Mouse (Mus musculus) limb, embryonic 11.5 days (tissue): ENCODE measurements around the gene Cr2. TPM values are rescaled to one million over a fixed set of nuclear protein-coding genes. Genes with fewer than 3 reads are reported as not detected.

Experiments used
- ATAC-seq: fragments of 200-750 bp; cut with Nextera tagmentation; 2 replicates; pipeline ENCODE4 v1.8.0; 2017; ENCODE audit warnings: low read depth; ENCODE audit not compliant: insufficient number of reproducible peaks, low FRiP score, low TSS enrichment
- DNase-seq: peaks from one replicate; pipeline ENCODE4 v3.0.0-alpha.2; 2015; ENCODE audit warnings: low spot score
- H3K27ac ChIP-seq: fragments of 300-500 bp; sonication (generic); replicated peaks from 2 replicates; pipeline ENCODE4 v1.5.1; 2014; ENCODE audit warnings: low read depth, mild to moderate bottlenecking, low read length
- H3K27me3 ChIP-seq: fragments of 300-500 bp; sonication (generic); 2 replicates; pipeline ENCODE4 v1.6.1; 2014; ENCODE audit warnings: mild to moderate bottlenecking, low read length, mixed read lengths; ENCODE audit not compliant: control insufficient read depth, insufficient read depth
- H3K36me3 ChIP-seq: fragments of 300-500 bp; sonication (generic); 2 replicates; pipeline ENCODE4 v1.6.1; 2014; ENCODE audit warnings: mild to moderate bottlenecking, low read length, moderate library complexity, mixed read lengths; ENCODE audit not compliant: control insufficient read depth, insufficient read depth
- H3K4me1 ChIP-seq: fragments of 300-500 bp; sonication (generic); 2 replicates; pipeline ENCODE4 v1.6.1; 2014; ENCODE audit warnings: low read length, mixed read lengths; ENCODE audit not compliant: control insufficient read depth, insufficient read depth
- H3K4me2 ChIP-seq: fragments of 300-500 bp; sonication (generic); 2 replicates; pipeline ENCODE4 v1.6.1; 2014; ENCODE audit warnings: low read depth, mild to moderate bottlenecking, moderate library complexity; ENCODE audit not compliant: severe bottlenecking
- H3K4me3 ChIP-seq: fragments of 300-500 bp; sonication (generic); 2 replicates; pipeline ENCODE4 v1.5.1; 2014; ENCODE audit warnings: low read depth, low read length
- H3K9ac ChIP-seq: fragments of 300-500 bp; sonication (generic); 2 replicates; pipeline ENCODE4 v1.6.1; 2014; ENCODE audit warnings: mild to moderate bottlenecking, low read length
- H3K9me3 ChIP-seq: fragments of 300-500 bp; sonication (generic); 2 replicates; pipeline ENCODE4 v1.6.1; 2016; ENCODE audit warnings: low read length; ENCODE audit not compliant: control insufficient read depth
- WGBS: fragments of 180-500 bp; shearing (Covaris S2); extraction: QIAGEN DNeasy Blood & Tissue Kit; methylation state at CpG from one replicate; pipeline ENCODE4 v1.1.7; 2014; 5-methylcytosine and 5-hydroxymethylcytosine counted together
- polyA plus RNA-seq: library from polyadenylated mRNA; unstranded; fragments of >200 nt; fragmentation: Nextera tagmentation; extraction: Ambion mirVana; gene quantifications from 2 replicates; pipeline ENCODE4 v1.2.1, GENCODE M21; 2014

Gene Cr2
- polyA plus RNA-seq, 1 experiment from 2014 or later: 0.65 TPM

- Histone ChIP-seq H3K27me3 (no peaks in the 10 kb centered on the region), H3K9ac (peak overlapping the region; percentile 75), H3K4me1 (no peaks in the 10 kb centered on the region), H3K27ac (no peak overlapping the region), H3K4me3 (peak overlapping the region; percentile 57), H3K36me3 (no peaks in the 10 kb centered on the region; the same call in 1 of the 2 replicates), H3K9me3 (no peaks in the 10 kb centered on the region), H3K4me2 (peak overlapping the region; percentile 45)
- 29% methylated on average over 2 of the region's 2 CpGs for WGBS
- ATAC-seq (no peak), DNase-seq (no peak)
Measured at GRCm38 (mm10) chr1:195130479-195130878, 46.0 kb downstream of the Cr2 start.

GRCm38 (mm10) chr1:195129867-195130266 lies 46.6 kb downstream of the Cr2 start:
- ATAC-seq (no peak), DNase-seq (no peak)
- H3K27me3 ChIP-seq: no peaks in the 10 kb centered on the region
- no peak overlapping the region for H3K4me3 ChIP-seq
- no peak overlapping the region for H3K9ac ChIP-seq
- H3K4me2 ChIP-seq: no peak overlapping the region
- H3K9me3 ChIP-seq: no peaks in the 10 kb centered on the region
- H3K36me3 ChIP-seq: no peaks in the 10 kb centered on the region; the same call in 1 of the 2 replicates
- 81% methylated on average over 1 of the region's 1 CpGs for WGBS
- no peak overlapping the region for H3K27ac ChIP-seq
- no peaks in the 10 kb centered on the region for H3K4me1 ChIP-seq

- WGBS: 95% methylated on average over 1 of the region's 1 CpGs
- no peaks in the 10 kb centered on the region for H3K9me3 ChIP-seq
- ATAC-seq: no peak
- peaks cover 3% of the 10 kb centered on the region; the same call in 1 of the 2 replicates for H3K36me3 ChIP-seq
- no peaks in the 10 kb centered on the region for H3K27me3 ChIP-seq
- DNase-seq: no peak
- no peak overlapping the region for H3K4me3 ChIP-seq
- no peak overlapping the region for H3K9ac ChIP-seq
- no peak overlapping the region for H3K27ac ChIP-seq
- no peak overlapping the region for H3K4me2 ChIP-seq
- H3K4me1 ChIP-seq: no peaks in the 10 kb centered on the region
Measured at GRCm38 (mm10) chr1:195114414-195114813, 62.1 kb downstream of the Cr2 start.

GRCm38 (mm10) chr1:195113621-195114020 lies 62.9 kb downstream of the Cr2 start:
- Histone ChIP-seq H3K4me1 (no peaks in the 10 kb centered on the region), H3K27ac (no peak overlapping the region), H3K27me3 (no peaks in the 10 kb centered on the region), H3K36me3 (peaks cover 3% of the 10 kb centered on the region; the same call in 1 of the 2 replicates), H3K4me3 (no peak overlapping the region), H3K9me3 (no peaks in the 10 kb centered on the region), H3K9ac (no peak overlapping the region), H3K4me2 (no peak overlapping the region)
- WGBS: 92% methylated on average over 4 of the region's 4 CpGs
- ATAC-seq: no peak
- no peak for DNase-seq

- Histone ChIP-seq H3K4me3 (no peak overlapping the region), H3K9ac (no peak overlapping the region), H3K4me2 (no peak overlapping the region), H3K9me3 (no peaks in the 10 kb centered on the region), H3K27ac (no peak overlapping the region), H3K4me1 (no peaks in the 10 kb centered on the region), H3K27me3 (no peaks in the 10 kb centered on the region), H3K36me3 (no peaks in the 10 kb centered on the region)
- 48% methylated on average over 4 of the region's 4 CpGs for WGBS
- ATAC-seq: no peak
- DNase-seq: no peak
Measured at GRCm38 (mm10) chr1:195100693-195101092, 75.8 kb downstream of the Cr2 start.

GRCm38 (mm10) chr1:195098004-195098403 lies 78.5 kb downstream of the Cr2 start:
- ATAC-seq: no peak
- Histone ChIP-seq H3K4me1 (no peaks in the 10 kb centered on the region), H3K4me2 (no peak overlapping the region), H3K36me3 (no peaks in the 10 kb centered on the region), H3K9ac (no peak overlapping the region), H3K27ac (no peak overlapping the region), H3K4me3 (no peak overlapping the region), H3K27me3 (no peaks in the 10 kb centered on the region), H3K9me3 (no peaks in the 10 kb centered on the region)
- no peak for DNase-seq
- 88% methylated on average over 1 of the region's 1 CpGs for WGBS

- H3K4me2 ChIP-seq: peak within 1 kb of the TSS; percentile 64
- ATAC-seq (peak; percentile 98), DNase-seq (peak; percentile 81)
- H3K4me1 ChIP-seq: 0 out of 2 replicates have a peak, but pooled peaks cover 3% of the 10 kb centered on the region
- no peak within 1 kb of the TSS for H3K27ac ChIP-seq
- H3K9me3 ChIP-seq: no peaks in the 10 kb centered on the region
- H3K27me3 ChIP-seq: no peaks in the 10 kb centered on the region
- no peaks in the 10 kb centered on the region for H3K36me3 ChIP-seq
- H3K9ac ChIP-seq: peak within 1 kb of the TSS; percentile 47; the same call in 1 of the 2 replicates
- 3% methylated on average over 14 of the region's 14 CpGs for WGBS
- H3K4me3 ChIP-seq: peak within 1 kb of the TSS; percentile 36
Measured at GRCm38 (mm10) chr1:195092220-195092720, 84.2 kb downstream of the Cr2 start, which contains the start of gene Cd46. Gene Cd46 (minus strand): TSS chr1:195092249.

- no peaks in the 10 kb centered on the region for H3K9me3 ChIP-seq
- 18% methylated on average over 11 of the region's 11 CpGs for WGBS
- no peak overlapping the region for H3K27ac ChIP-seq
- H3K4me1 ChIP-seq: 0 out of 2 replicates have a peak, but pooled peaks cover 3% of the 10 kb centered on the region
- H3K4me3 ChIP-seq: peak overlapping the region; percentile 36
- H3K9ac ChIP-seq: no peak overlapping the region; the same call in 1 of the 2 replicates
- peak; percentile 80 for ATAC-seq
- H3K36me3 ChIP-seq: no peaks in the 10 kb centered on the region
- H3K4me2 ChIP-seq: peak overlapping the region; percentile 64
- H3K27me3 ChIP-seq: no peaks in the 10 kb centered on the region
- DNase-seq: no peak
Measured at GRCm38 (mm10) chr1:195091699-195092219, 84.8 kb downstream of the Cr2 start.
